Mouse (Mus musculus) left cerebral cortex, postnatal 10 days (tissue): Measurements from ENCODE around the gene Xrcc5. TPM values are rescaled to one million over a fixed set of nuclear protein-coding genes. Genes with fewer than 3 reads are reported as not detected.

ENCODE experiments used
- DNase-seq, 2 experiments: peaks; one replicate each; pipeline ENCODE4 v3.0.0; 2021 to 2022; ENCODE audit warnings: low spot score in 2 of 2, mixed read lengths in 1 of 2; ENCODE audit errors: extremely low spot score in 1 of 2
- intact Hi-C: fragments of 180-260 bp; cut with DNase I; formaldehyde crosslinking; loops from one replicate; pipeline ENCODE4 v1.15.1; 2025
- total RNA-seq, 2 experiments: library from RNA; stranded (reverse); gene quantifications; 2 replicates each; pipeline ENCODE4 v1.2.3; 2021

Xrcc5 gene
- total RNA-seq, 2 experiments from 2014 or later = 9.8 to 10.5 TPM

GRCm38 (mm10) chr1:72309744-72310424 lies 2.7 kb downstream of the Xrcc5 start:
- no peak for DNase-seq
- intact Hi-C loops = loop anchor here (5.0 to 10.0 kb wide), 3 partner anchors 227 to 405 kb away; partner anchors contain the start of genes March4 and Rpl37a

GRCm38 (mm10) chr1:72312701-72313398 lies 5.6 kb downstream of the Xrcc5 start:
- intact Hi-C loops = loop anchor here (5.0 kb wide), 1 partner anchor 264 kb away; no protein-coding TSS in a partner anchor
- no peak for DNase-seq

GRCm38 (mm10) chr1:72313399-72314039 lies 6.3 kb downstream of the Xrcc5 start:
- intact Hi-C loops = loop anchor here (5.0 kb wide), 1 partner anchor 264 kb away; no protein-coding TSS in a partner anchor
- DNase-seq = peak in 1 of 2 experiments; percentile 20

GRCm38 (mm10) chr1:72315447-72315846 lies 8.2 kb downstream of the Xrcc5 start:
- no peak for DNase-seq
- intact Hi-C loops = loop anchor here (5.0 kb wide), 1 partner anchor 537 kb away; no protein-coding TSS in a partner anchor

- intact Hi-C loops = loop anchor here (5.0 kb wide), 1 partner anchor 536 kb away; no protein-coding TSS in a partner anchor
- DNase-seq = no peak
Observed at GRCm38 (mm10) chr1:72316409-72316808, 9.2 kb downstream of the Xrcc5 start.

DNA sequence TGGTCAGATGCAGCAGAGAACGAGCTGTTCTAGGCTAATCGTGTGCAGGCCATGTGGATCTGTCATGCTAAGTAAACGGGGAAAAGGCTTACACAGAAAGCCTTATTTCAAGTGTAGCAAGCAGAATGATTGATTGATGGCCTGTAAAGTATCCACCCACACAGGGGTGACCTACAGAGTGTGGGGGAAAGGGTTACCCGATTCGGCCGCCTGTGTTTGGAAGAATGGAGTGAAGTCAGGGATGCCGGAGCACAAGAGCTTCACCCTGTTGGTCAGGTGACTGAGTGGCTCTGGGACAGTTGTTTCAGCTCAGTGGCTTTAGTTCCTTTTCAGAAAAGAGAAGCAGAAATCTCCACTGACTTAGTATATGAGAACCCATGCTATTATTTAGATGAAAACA lies 9.7 kb downstream of the Xrcc5 start:
- intact Hi-C loops = loop anchor here (5.0 kb wide), 1 partner anchor 535 kb away; no protein-coding TSS in a partner anchor
- DNase-seq = no peak

GRCm38 (mm10) chr1:72320759-72321158 lies 13.5 kb downstream of the Xrcc5 start:
- intact Hi-C loops = no loop called here
- no peak for DNase-seq

- no peak for DNase-seq
- intact Hi-C loops = no loop called here
Observed at GRCm38 (mm10) chr1:72323248-72323647, 16.0 kb downstream of the Xrcc5 start.

DNA sequence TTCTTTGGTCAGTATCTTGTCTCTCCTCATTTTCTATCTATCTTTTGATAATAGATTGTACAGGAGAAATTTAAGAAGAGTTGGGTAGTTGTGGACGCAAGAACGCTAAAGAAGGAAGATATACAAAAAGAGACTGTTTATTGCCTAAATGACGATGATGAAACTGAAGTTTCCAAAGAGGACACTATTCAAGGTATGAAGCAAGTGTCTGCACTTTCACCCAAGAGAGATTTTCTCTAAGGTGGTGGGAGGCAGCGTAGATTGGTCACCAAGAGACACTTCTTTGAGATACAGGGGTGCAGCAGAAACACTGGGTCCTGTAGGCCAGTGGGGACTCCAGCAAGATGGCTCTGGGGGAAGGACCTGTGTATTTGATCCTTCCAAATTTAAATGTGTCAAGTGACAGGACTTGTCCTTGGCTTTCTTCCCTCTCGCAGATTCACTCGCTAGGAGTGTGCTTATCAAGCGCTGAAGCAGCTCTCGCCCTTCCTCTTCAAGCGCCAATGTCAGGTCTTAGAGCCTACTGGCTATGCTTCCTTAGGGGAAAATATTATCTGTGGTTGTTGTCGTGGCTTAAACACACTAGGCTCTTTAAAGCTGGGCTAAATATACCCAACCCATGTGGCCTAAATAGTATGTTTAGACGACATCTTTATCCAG lies 19.1 kb downstream of the Xrcc5 start:
- intact Hi-C loops = no loop called here

DNA sequence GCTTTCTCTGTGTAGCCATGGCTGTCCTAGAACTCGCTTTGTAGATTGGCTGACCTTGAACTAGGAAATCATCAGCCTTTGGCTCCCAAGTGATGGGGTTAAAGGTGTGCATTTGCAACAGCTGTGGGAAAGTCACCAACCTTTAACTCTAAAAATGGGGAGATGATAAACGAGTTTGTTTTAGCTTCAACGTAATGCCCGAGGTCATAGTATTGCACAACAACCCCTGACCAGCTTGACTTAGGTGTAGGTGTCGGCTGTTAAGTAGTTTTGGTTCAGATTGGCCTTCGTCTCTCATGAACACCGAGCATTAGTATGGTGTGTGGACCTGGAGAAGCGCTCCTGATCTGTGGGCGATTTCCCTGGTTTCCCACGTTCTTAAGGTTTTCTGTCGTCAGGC lies 27.6 kb downstream of the Xrcc5 start:
- intact Hi-C loops = no loop called here
- no peak for DNase-seq

More for the DNA sequence above, 19.1 kb downstream of the Xrcc5 start:
- no peak for DNase-seq

GRCm38 (mm10) chr1:72336780-72337179 lies 29.6 kb downstream of the Xrcc5 start:
- no peak for DNase-seq
- intact Hi-C loops = no loop called here

GRCm38 (mm10) chr1:72338341-72338740 lies 31.1 kb downstream of the Xrcc5 start:
- DNase-seq = no peak
- intact Hi-C loops = no loop called here

DNA sequence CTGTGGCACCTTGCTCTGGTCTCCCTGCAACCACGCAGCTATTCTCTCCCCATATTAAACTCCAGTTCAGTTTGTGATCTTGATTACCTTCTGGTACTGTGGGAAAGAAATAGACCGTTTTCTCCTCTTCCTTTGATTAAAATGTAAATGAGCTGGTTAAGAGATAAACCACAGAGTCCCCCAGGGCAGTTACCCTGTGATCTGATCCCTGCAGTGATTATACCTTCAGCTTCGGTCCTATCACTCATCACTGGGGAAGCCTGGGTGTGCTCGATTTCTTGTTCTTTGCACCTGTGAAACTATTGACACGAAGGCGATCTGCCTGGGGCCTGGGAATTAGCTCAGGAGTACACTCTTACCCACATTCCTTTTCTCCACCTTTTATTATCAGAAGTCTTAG lies 40.7 kb downstream of the Xrcc5 start:
- intact Hi-C loops = no loop called here
- DNase-seq = no peak

DNA sequence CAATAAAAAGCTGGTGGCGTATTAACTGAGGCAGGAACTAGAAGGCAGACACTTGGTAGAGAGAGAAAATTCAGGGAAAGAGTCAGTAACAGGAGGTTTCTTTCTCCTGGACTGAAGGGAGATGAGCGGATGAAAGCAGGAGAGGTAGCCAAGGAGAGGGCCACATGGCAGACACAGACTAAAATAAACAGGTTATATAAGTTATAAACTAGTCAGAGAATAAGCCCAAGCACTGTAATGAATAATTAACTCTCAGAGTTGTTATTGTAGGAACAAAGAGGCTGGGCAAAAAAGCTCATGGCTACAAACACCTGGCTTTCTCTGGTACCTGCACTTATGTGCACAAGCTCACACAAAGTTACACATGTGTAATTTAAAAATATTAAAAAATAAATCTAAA lies 47.6 kb downstream of the Xrcc5 start:
- DNase-seq = no peak
- intact Hi-C loops = no loop called here

DNA sequence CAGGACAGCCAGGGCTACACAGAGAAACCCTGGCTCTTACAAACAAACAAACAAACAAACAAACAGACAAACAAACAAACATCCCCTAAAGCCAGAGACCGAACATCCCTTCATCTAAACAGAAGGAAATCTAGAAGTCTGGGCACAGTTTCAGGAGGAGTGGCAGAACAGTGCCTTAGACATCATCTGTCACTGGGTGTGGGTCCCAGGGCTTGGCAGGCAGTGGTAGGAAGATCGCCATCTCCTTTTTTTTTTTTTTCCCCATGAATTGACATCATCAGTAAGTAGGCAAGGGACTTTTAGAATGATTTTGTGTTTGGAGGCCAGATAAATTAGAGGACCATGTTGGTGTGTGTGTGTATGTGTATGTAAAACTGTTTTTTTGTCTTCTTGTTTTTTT lies 51.0 kb downstream of the Xrcc5 start:
- no peak for DNase-seq
- intact Hi-C loops = no loop called here

DNA sequence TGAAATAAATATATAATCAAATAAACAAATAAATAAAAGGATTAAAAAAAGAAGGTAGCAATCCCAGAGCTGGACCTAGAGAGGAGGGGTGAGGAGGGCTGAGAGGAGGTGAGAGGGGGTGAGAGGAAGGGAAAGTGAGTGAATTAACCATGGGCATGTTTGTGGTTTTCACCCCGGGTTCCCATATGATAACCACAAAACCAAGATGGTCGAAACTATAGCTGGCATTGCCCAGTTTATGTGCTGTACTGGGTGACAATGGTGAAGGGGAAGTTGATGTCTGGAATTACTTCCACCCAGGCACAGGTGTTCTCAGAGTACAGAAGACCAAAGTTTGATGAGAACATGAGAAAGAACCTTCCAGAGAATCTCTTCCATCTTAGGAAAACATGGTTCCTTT lies 52.2 kb downstream of the Xrcc5 start:
- intact Hi-C loops = no loop called here
- no peak for DNase-seq

- DNase-seq = no peak
- intact Hi-C loops = no loop called here
Observed at GRCm38 (mm10) chr1:72360809-72361208, 53.6 kb downstream of the Xrcc5 start.

DNA sequence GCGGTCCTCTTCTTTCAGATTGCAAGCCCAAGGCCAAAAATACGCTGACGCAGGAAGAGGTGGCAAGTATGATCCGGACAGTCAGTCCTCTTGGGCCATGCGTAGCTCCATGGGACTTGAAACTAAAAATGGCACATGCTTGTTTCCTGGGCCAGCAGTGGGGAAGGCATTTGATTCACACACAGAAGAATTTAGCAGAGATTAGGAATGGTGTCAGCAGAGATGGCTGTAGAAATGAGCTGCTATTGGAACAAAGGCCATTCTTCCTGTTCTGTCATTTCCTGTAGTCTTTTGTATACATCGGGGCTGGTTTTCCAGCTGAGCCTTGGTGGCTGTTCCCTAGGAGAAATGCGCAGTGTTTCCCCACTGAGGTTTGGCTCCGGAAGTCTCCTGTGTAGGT lies 57.4 kb downstream of the Xrcc5 start:
- peak in 1 of 2 experiments; percentile 38 for DNase-seq
- intact Hi-C loops = no loop called here

GRCm38 (mm10) chr1:72372512-72372911 lies 65.3 kb downstream of the Xrcc5 start:
- DNase-seq = peak in 1 of 2 experiments; percentile 15
- intact Hi-C loops = no loop called here
